Mouse (Mus musculus) cerebellum, adult 2 months (tissue): ENCODE measurements around the gene Abhd17c.

Experiments used
- CTCF ChIP-seq: fragments of 200-500 bp; IDR thresholded peaks from 2 replicates; pipeline ENCODE4 v1.5.1; 2011; ENCODE audit warnings: low read depth, mild to moderate bottlenecking, control low read depth, low read length, moderate library complexity, borderline replicate concordance; ENCODE audit not compliant: insufficient read depth
- POLR2A ChIP-seq: fragments of 200-500 bp; IDR thresholded peaks from 2 replicates; pipeline ENCODE4 v1.6.1; 2011; ENCODE audit warnings: low read length, control low read depth, borderline replicate concordance; ENCODE audit not compliant: insufficient read depth

- TF ChIP-seq POLR2A (no peak), CTCF (no peak)
These were observed 77.4 kb downstream of the Abhd17c start for GRCm38 (mm10) chr7:84074266-84074665.
